Mouse (Mus musculus) ovary, adult 10 weeks (tissue): ENCODE data around the gene Gmnc. TPM values are rescaled to one million over a fixed set of nuclear protein-coding genes. Genes with fewer than 3 reads are reported as not detected.

ENCODE experiments used
- polyA plus RNA-seq: library from polyadenylated mRNA; stranded (reverse); fragments of 350-450 nt; fragmentation: Illumina TruSeq; extraction: RNeasy Lipid Tissue Mini Kit (QIAGEN cat#74804); gene quantifications from one replicate; pipeline ENCODE4 v1.2.3, GENCODE M21; 2014

The Gmnc gene
- polyA plus RNA-seq: 3.9 TPM

DNA sequence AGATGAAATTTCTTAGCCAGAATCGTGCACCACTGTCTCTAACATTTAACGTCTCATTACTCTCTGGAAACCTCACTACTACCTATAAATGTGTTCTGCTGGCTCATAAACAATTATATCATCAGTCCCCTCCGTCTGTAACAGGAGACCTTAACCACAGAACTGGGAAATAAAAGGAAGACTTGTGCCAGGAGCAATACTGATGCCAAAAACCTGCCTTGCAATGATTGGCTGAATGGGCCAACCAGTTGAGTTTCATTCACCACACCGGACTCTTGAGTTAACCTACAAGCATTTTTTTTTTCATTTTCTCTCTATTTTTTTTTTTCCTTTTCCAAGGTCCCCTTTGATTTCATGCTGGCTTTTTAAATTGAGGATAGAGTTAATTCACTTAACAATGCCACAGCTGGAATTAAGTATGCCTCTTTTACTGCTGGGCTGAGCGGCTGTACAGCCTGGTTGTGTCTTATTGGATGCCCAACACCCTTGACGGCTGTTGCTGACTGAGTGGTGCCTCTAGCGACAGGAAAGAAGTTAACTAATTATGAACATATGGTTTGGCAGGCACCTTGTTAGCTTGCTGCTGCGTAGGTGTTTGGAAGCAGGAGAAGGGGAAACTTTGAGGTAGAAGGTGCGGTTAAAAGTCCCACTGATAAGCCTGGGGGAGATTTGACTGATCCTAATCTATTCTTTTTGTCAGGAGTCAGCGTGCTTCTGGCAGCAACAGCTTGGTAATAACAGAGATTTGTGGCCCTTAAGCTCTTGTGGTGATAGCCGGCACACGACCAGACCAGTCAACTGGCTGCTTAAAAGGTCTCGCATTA lies at the start of gene Gmnc:
TSS of gene Gmnc (minus strand) at position 176 of the 824 bp plus-strand sequence.

